Mouse (Mus musculus): ENCODE measurements at regions not wholly inside any gene's neighbourhood (a gene's known extent, or its start where the extent isn't known, plus 50 kb on each side); places are given as distances from the start of the nearest gene placed in this dataset.
A peak's percentile ranks its signal among the peaks of the same experiment; 100 is the strongest.

- Histone ChIP-seq H3K36me3 (ENCODE audit: insufficient read depth, low read length) (no peaks in the 10 kb centered on the region), H3K9ac (ENCODE audit: low read depth, low read length) (no peak overlapping the region), H3K27ac (no peak overlapping the region), H3K27me3 (ENCODE audit: insufficient read depth, low read length) (no peaks in the 10 kb centered on the region), H3K4me3 (replicated peaks; ENCODE audit: low read depth, low read length) (no peak overlapping the region), H3K4me1 (replicated peaks; ENCODE audit: insufficient read depth, low read length) (no peaks in the 10 kb centered on the region), H3K9me3 (replicated peaks; ENCODE audit: low read length) (no peaks in the 10 kb centered on the region), H3K4me2 (ENCODE audit: low read length) (no peak overlapping the region)
- WGBS, result 32% methylated on average over 9 of the region's 9 CpGs
- DNase-seq (ENCODE audit: low spot score) (no peak), ATAC-seq (replicated peaks; ENCODE audit: low FRiP score, low read depth) (no peak)
- TF ChIP-seq CTCF (IDR thresholded peaks at IDR 0.05; ENCODE audit: low read depth), result no peak
These were observed 342.6 kb upstream of the Noct start for GRCm38 (mm10) chr3:50881437-50882248.

- no peaks in the 10 kb centered on the region for H3K36me3 ChIP-seq (ENCODE audit: insufficient read depth, low read length)
- no peak overlapping the region for H3K9ac ChIP-seq (ENCODE audit: low read depth, low read length)
- no peak overlapping the region for H3K4me3 ChIP-seq (replicated peaks; ENCODE audit: low read depth, low read length)
- no peak for ATAC-seq (replicated peaks; ENCODE audit: low FRiP score, low read depth)
- TF ChIP-seq CTCF (IDR thresholded peaks at IDR 0.05; ENCODE audit: low read depth), result no peak
- H3K4me1 ChIP-seq (replicated peaks; ENCODE audit: insufficient read depth, low read length), result no peaks in the 10 kb centered on the region
- no peak for DNase-seq (ENCODE audit: low spot score)
- WGBS, result 42% methylated on average over 8 of the region's 8 CpGs
- no peak overlapping the region for H3K27ac ChIP-seq
- no peak overlapping the region for H3K4me2 ChIP-seq (ENCODE audit: low read length)
- H3K9me3 ChIP-seq (replicated peaks; ENCODE audit: low read length), result no peaks in the 10 kb centered on the region
- no peaks in the 10 kb centered on the region for H3K27me3 ChIP-seq (ENCODE audit: insufficient read depth, low read length)
These were observed 342.0 kb upstream of the Noct start for GRCm38 (mm10) chr3:50882249-50882733.

- Histone ChIP-seq H3K27me3 (ENCODE audit: insufficient read depth, low read length) (no peaks in the 10 kb centered on the region), H3K27ac (no peak overlapping the region), H3K4me2 (ENCODE audit: low read length) (no peak overlapping the region), H3K9ac (ENCODE audit: low read depth, low read length) (no peak overlapping the region), H3K4me1 (replicated peaks; ENCODE audit: insufficient read depth, low read length) (no peaks in the 10 kb centered on the region), H3K36me3 (ENCODE audit: insufficient read depth, low read length) (no peaks in the 10 kb centered on the region), H3K4me3 (replicated peaks; ENCODE audit: low read depth, low read length) (no peak overlapping the region), H3K9me3 (replicated peaks; ENCODE audit: low read length) (no peaks in the 10 kb centered on the region)
- no peak for TF ChIP-seq CTCF (IDR thresholded peaks at IDR 0.05; ENCODE audit: low read depth)
- 80% methylated on average over 10 of the region's 10 CpGs for WGBS
- ATAC-seq (replicated peaks; ENCODE audit: low FRiP score, low read depth), result no peak
- no peak for DNase-seq (ENCODE audit: low spot score)
These were observed 337.9 kb upstream of the Noct start for GRCm38 (mm10) chr3:50886336-50886735.

- H3K36me3 ChIP-seq (ENCODE audit: insufficient read depth, low read length), result no peaks in the 10 kb centered on the region
- no peak overlapping the region for H3K4me3 ChIP-seq (replicated peaks; ENCODE audit: low read depth, low read length)
- no peak overlapping the region for H3K27ac ChIP-seq
- no peaks in the 10 kb centered on the region for H3K9me3 ChIP-seq (replicated peaks; ENCODE audit: low read length)
- WGBS, result 17% methylated on average over 7 of the region's 7 CpGs
- TF ChIP-seq CTCF (IDR thresholded peaks at IDR 0.05; ENCODE audit: low read depth), result no peak
- DNase-seq (ENCODE audit: low spot score) (no peak), ATAC-seq (replicated peaks; ENCODE audit: low FRiP score, low read depth) (no peak)
- H3K27me3 ChIP-seq (ENCODE audit: insufficient read depth, low read length), result no peaks in the 10 kb centered on the region
- no peaks in the 10 kb centered on the region for H3K4me1 ChIP-seq (replicated peaks; ENCODE audit: insufficient read depth, low read length)
- no peak overlapping the region for H3K9ac ChIP-seq (ENCODE audit: low read depth, low read length)
- H3K4me2 ChIP-seq (ENCODE audit: low read length), result peak overlapping the region; percentile 27; the same call in 1 of the 2 replicates
These were observed 337.2 kb upstream of the Noct start for GRCm38 (mm10) chr3:50887002-50887401.

GRCm38 (mm10) chr3:50888571-50889210 is 335.6 kb upstream of the Noct start:
- Histone ChIP-seq H3K27ac (no peak overlapping the region), H3K36me3 (ENCODE audit: insufficient read depth, low read length) (no peaks in the 10 kb centered on the region), H3K4me1 (replicated peaks; ENCODE audit: insufficient read depth, low read length) (no peaks in the 10 kb centered on the region), H3K9ac (ENCODE audit: low read depth, low read length) (no peak overlapping the region), H3K4me2 (ENCODE audit: low read length) (no peak overlapping the region), H3K9me3 (replicated peaks; ENCODE audit: low read length) (no peaks in the 10 kb centered on the region), H3K27me3 (ENCODE audit: insufficient read depth, low read length) (no peaks in the 10 kb centered on the region), H3K4me3 (replicated peaks; ENCODE audit: low read depth, low read length) (no peak overlapping the region)
- 93% methylated on average over 4 of the region's 4 CpGs for WGBS
- no peak for TF ChIP-seq CTCF (IDR thresholded peaks at IDR 0.05; ENCODE audit: low read depth)
- DNase-seq (ENCODE audit: low spot score) (no peak), ATAC-seq (replicated peaks; ENCODE audit: low FRiP score, low read depth) (no peak)

- no peak for DNase-seq (ENCODE audit: low spot score)
- Histone ChIP-seq H3K4me1 (replicated peaks; ENCODE audit: insufficient read depth, low read length) (no peaks in the 10 kb centered on the region), H3K4me2 (ENCODE audit: low read length) (no peak overlapping the region), H3K9ac (ENCODE audit: low read depth, low read length) (no peak overlapping the region), H3K27ac (no peak overlapping the region), H3K27me3 (ENCODE audit: insufficient read depth, low read length) (no peaks in the 10 kb centered on the region), H3K36me3 (ENCODE audit: insufficient read depth, low read length) (no peaks in the 10 kb centered on the region), H3K4me3 (replicated peaks; ENCODE audit: low read depth, low read length) (no peak overlapping the region), H3K9me3 (replicated peaks; ENCODE audit: low read length) (no peaks in the 10 kb centered on the region)
- TF ChIP-seq CTCF (IDR thresholded peaks at IDR 0.05; ENCODE audit: low read depth), result no peak
- 89% methylated on average over 8 of the region's 8 CpGs for WGBS
- ATAC-seq (replicated peaks; ENCODE audit: low FRiP score, low read depth), result no peak
These were observed 333.7 kb upstream of the Noct start for GRCm38 (mm10) chr3:50890537-50890936.
